Comparison of ENCODE assay signal across 24 mouse cellular contexts in the genomic region with DNA sequence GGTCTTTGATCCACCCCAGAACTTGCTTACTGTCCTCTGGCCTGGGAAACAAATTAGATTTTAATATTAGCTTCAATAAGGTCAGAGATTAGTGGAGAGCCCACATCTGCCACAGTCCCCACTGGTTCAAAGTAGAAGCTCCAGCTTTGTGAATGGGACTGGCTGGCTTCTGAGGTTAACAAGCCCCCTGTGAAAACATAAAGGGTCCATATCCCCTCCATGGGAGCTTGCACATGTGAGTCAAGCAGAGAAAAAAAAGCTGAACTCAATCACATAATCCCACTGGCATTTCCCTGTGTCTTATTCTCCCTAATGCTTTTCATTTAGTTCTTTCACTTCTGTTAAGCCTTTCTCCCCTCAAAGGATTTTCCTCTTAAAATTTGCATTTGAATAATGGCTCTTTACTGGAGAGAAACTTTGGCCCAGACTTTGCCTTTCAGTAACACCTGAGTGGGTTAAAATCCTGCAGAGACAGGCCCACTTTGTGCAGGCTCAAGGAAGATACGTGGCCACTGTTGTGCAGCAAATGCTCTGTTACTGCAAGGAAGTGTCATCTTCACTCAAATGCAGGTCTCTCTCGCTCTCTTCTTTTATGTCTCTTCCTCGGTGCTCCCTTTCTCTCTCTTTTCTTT.
A peak's percentile ranks its signal among the peaks of the same experiment; 100 is the strongest.
DNase-seq lines count a peak whose midpoint lies in the region; ATAC-seq and TF ChIP-seq lines count a peak whose summit lies in the region.
"Had no signal": no experiment of that assay in that cellular context is flagged by ENCODE, and none has a peak within 500 bp of the region (broad histone marks: within the 10 kb centered on the region; RNA-seq: fewer than 3 reads in every experiment).

No protein-coding gene starts in this region.

- no peak overlapping the region for H3K27ac ChIP-seq in forebrain, embryonic 16.5 days (ENCODE audit: low read length)
- no peak overlapping the region for H3K27ac ChIP-seq in midbrain, embryonic 16.5 days (ENCODE audit: low read length)
- no peak overlapping the region for H3K27ac ChIP-seq in thymus, adult 2 months (ENCODE audit: control insufficient read depth, insufficient read depth, low read length)
- H3K27ac ChIP-seq: heart, embryonic 10.5 days; hindbrain, embryonic 15.5 days; intestine, embryonic 15.5 days; layer of hippocampus, adult 2 months; limb, embryonic 13.5 days; liver, embryonic 12.5 days had no signal

- H3K9me3 ChIP-seq in forebrain, embryonic 16.5 days (ENCODE audit: control insufficient read depth, low read length), result no peaks in the 10 kb centered on the region
- no peaks in the 10 kb centered on the region for H3K9me3 ChIP-seq in midbrain, embryonic 16.5 days (replicated peaks; ENCODE audit: control insufficient read depth, low read length, poor library complexity, severe bottlenecking)
- H3K9me3 ChIP-seq: heart, embryonic 10.5 days; hindbrain, embryonic 15.5 days; intestine, embryonic 15.5 days; limb, embryonic 13.5 days; liver, embryonic 12.5 days had no signal

- ATAC-seq in forebrain, embryonic 16.5 days, result peak; percentile 55; the same call in 1 of the 2 replicates
- peak; percentile 71; the same call in 1 of the 2 replicates for ATAC-seq in midbrain, embryonic 16.5 days
- ATAC-seq: intestine, embryonic 15.5 days; liver, embryonic 12.5 days had no signal

- TF ChIP-seq CTCF in thymus, adult 2 months (IDR thresholded peaks at IDR 0.05; ENCODE audit: borderline replicate concordance, control insufficient read depth, extremely low read depth, insufficient read depth, low read length, poor library complexity), result no peak

- H3K4me1 ChIP-seq in forebrain, embryonic 16.5 days (replicated peaks; ENCODE audit: control insufficient read depth, insufficient read depth, low read length), result 0 out of 2 replicates have a peak, but pooled peaks cover 5% of the 10 kb centered on the region
- H3K4me1 ChIP-seq in midbrain, embryonic 16.5 days (ENCODE audit: control insufficient read depth, insufficient read depth, low read length), result no peaks in the 10 kb centered on the region
- no peaks in the 10 kb centered on the region for H3K4me1 ChIP-seq in thymus, adult 2 months (replicated peaks; ENCODE audit: control insufficient read depth, insufficient read depth, low read length)
- H3K4me1 ChIP-seq: heart, embryonic 10.5 days; hindbrain, embryonic 15.5 days; intestine, embryonic 15.5 days; limb, embryonic 13.5 days; liver, embryonic 12.5 days had no signal

- no peak for TF ChIP-seq POLR2A in thymus, adult 2 months (IDR thresholded peaks at IDR 0.05; ENCODE audit: control insufficient read depth, extremely low read depth, insufficient read depth, low read length, poor library complexity)

- peak; percentile 24 for DNase-seq in embryo, embryonic 11 days
- no peak for DNase-seq in embryo, embryonic 10.5 days (ENCODE audit: low spot score)
- peak; percentile 38 for DNase-seq in retina, postnatal 1 day
- DNase-seq in retina, embryonic 14.5 days (ENCODE audit: low spot score), result no peak
- DNase-seq in left cerebral cortex, postnatal 25 days (ENCODE audit: low spot score in 2 of 2), result no peak
- no peak for DNase-seq in thymus, adult 2 months
- DNase-seq: adrenal gland, adult 2 months; cerebellum, adult 11-12 months; cerebellum, postnatal 14 days; heart, postnatal 4 days; kidney, adult 9 months; kidney, postnatal 14 days; lung, adult 18-20 months; lung, postnatal 10 days; right cerebral cortex, postnatal 25 days; thymus, postnatal 25 days had no signal

- WGBS in forebrain, embryonic 16.5 days, result 15% methylated on average over 3 of the region's 3 CpGs
- 15% methylated on average over 3 of the region's 3 CpGs for WGBS in midbrain, embryonic 16.5 days
- WGBS in thymus, adult 2 months, result 92% methylated on average over 3 of the region's 3 CpGs

- H3K36me3 ChIP-seq in forebrain, embryonic 16.5 days (ENCODE audit: control insufficient read depth, insufficient read depth), result no peaks in the 10 kb centered on the region
- H3K36me3 ChIP-seq in midbrain, embryonic 16.5 days (ENCODE audit: control insufficient read depth, insufficient read depth, low read length), result no peaks in the 10 kb centered on the region
- H3K36me3 ChIP-seq in thymus, adult 2 months (ENCODE audit: control insufficient read depth, insufficient read depth, low read length), result no peaks in the 10 kb centered on the region
- H3K36me3 ChIP-seq: heart, embryonic 10.5 days; hindbrain, embryonic 15.5 days; intestine, embryonic 15.5 days; limb, embryonic 13.5 days; liver, embryonic 12.5 days had no signal

- intact Hi-C loops in left cerebral cortex, postnatal 25 days (cut with DNase I), result no loop called here

- no peaks in the 10 kb centered on the region for H3K27me3 ChIP-seq in forebrain, embryonic 16.5 days (replicated peaks; ENCODE audit: control insufficient read depth, insufficient read depth, low read length)
- no peaks in the 10 kb centered on the region for H3K27me3 ChIP-seq in midbrain, embryonic 16.5 days (ENCODE audit: control insufficient read depth, insufficient read depth, low read depth, low read length)
- no peaks in the 10 kb centered on the region for H3K27me3 ChIP-seq in thymus, adult 2 months (ENCODE audit: control insufficient read depth, insufficient read depth, low read length)
- H3K27me3 ChIP-seq: hindbrain, embryonic 15.5 days; intestine, embryonic 15.5 days; limb, embryonic 13.5 days; liver, embryonic 12.5 days had no signal

- H3K4me3 ChIP-seq in forebrain, embryonic 16.5 days (replicated peaks; ENCODE audit: low read length), result no peak overlapping the region
- H3K4me3 ChIP-seq in midbrain, embryonic 16.5 days (ENCODE audit: low read depth, low read length), result no peak overlapping the region
- no peak overlapping the region for H3K4me3 ChIP-seq in thymus, adult 2 months (ENCODE audit: control insufficient read depth, insufficient read depth, low read length)
- H3K4me3 ChIP-seq: heart, embryonic 10.5 days; hindbrain, embryonic 15.5 days; intestine, embryonic 15.5 days; layer of hippocampus, adult 2 months; limb, embryonic 13.5 days; liver, embryonic 12.5 days had no signal

- H3K4me2 ChIP-seq in forebrain, embryonic 16.5 days (ENCODE audit: low read length), result no peak overlapping the region
- H3K4me2 ChIP-seq in midbrain, embryonic 16.5 days (ENCODE audit: low read length), result no peak overlapping the region
- H3K4me2 ChIP-seq: hindbrain, embryonic 15.5 days; intestine, embryonic 15.5 days; limb, embryonic 13.5 days; liver, embryonic 12.5 days had no signal

- no peak overlapping the region for H3K9ac ChIP-seq in forebrain, embryonic 16.5 days (replicated peaks; ENCODE audit: low read depth, low read length)
- H3K9ac ChIP-seq in midbrain, embryonic 16.5 days (ENCODE audit: low read depth, low read length), result no peak overlapping the region
- H3K9ac ChIP-seq: hindbrain, embryonic 15.5 days; intestine, embryonic 15.5 days; limb, embryonic 13.5 days; liver, embryonic 12.5 days had no signal

Comparison
In these comparisons a context has a peak if more than half of its experiments do, and no peak if none do; other contexts are left out.
1. DNase-seq: peak in embryo, embryonic 11 days (single experiment) and retina, postnatal 1 day (single experiment); none in embryo, embryonic 10.5 days (single experiment), retina, embryonic 14.5 days (single experiment), left cerebral cortex, postnatal 25 days (0 of 2) and thymus, adult 2 months (single experiment).